In the genomic region with DNA sequence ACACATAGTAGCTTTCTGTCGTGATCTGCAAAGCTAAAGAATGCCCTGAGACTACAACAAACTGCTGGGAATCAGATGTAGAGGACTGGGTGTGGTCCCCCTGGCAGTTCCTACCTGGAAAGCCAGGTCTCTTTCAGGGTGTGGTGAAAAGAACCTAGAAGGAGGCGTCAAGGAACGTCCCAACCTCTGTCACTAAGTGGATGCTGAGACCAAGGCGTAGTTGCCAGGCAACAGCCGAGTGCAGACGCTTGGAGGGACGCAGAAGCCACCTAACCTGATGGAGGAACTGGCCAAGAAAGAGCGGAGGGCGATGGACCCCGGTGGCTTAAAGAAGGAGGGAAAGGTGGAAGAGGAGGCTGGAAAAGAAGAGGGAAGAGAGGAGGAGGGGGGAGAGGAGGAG, we compare ENCODE assay signal across 8 mouse cellular contexts. TPM values are rescaled to one million over a fixed set of nuclear protein-coding genes. Genes with fewer than 3 reads are reported as not detected.
DNase-seq lines count a peak whose midpoint lies in the region; ATAC-seq lines count a peak whose summit lies in the region.

A gene (plus strand): TSS at position 223 of the 400 bp plus-strand sequence.

- peak within 1 kb of the TSS; percentile 28 for H3K4me2 ChIP-seq in limb, embryonic 11.5 days (ENCODE audit: low read depth, severe bottlenecking)
- peak within 1 kb of the TSS; percentile 48 for H3K4me2 ChIP-seq in stomach, embryonic 16.5 days (ENCODE audit: low read depth, low read length)

- H3K4me3 ChIP-seq in limb, embryonic 11.5 days (ENCODE audit: low read depth, low read length), result 0 out of 2 replicates have a peak within 1 kb of the TSS, but pooled peaks have one; percentile 2
- H3K4me3 ChIP-seq in stomach, embryonic 16.5 days (replicated peaks; ENCODE audit: low read length), result peak within 1 kb of the TSS; percentile 17; the same call in 1 of the 2 replicates

- no peak within 1 kb of the TSS for H3K27ac ChIP-seq in limb, embryonic 11.5 days (replicated peaks; ENCODE audit: low read depth, low read length)
- no peak within 1 kb of the TSS for H3K27ac ChIP-seq in stomach, embryonic 16.5 days (ENCODE audit: low read length)

- DNase-seq in frontal cortex, postnatal 14 days (ENCODE audit: low spot score in 2 of 2), result no peak
- peak; percentile 43 for DNase-seq in retina, embryonic 14.5 days (ENCODE audit: low spot score)
- no peak for DNase-seq in retina, postnatal 1 day
- no peak for DNase-seq in limb, embryonic 11.5 days (ENCODE audit: low spot score)
- no peak for DNase-seq in cerebellum, postnatal 25 days
- DNase-seq in adrenal gland, adult 18-20 months (ENCODE audit: low spot score in 2 of 2), result no peak

- no peak within 1 kb of the TSS; the same call in 1 of the 2 replicates for H3K9ac ChIP-seq in limb, embryonic 11.5 days (ENCODE audit: low read length)
- H3K9ac ChIP-seq in stomach, embryonic 16.5 days (ENCODE audit: low read length), result no peak within 1 kb of the TSS

- 15% methylated on average over 10 of the region's 10 CpGs for WGBS in limb, embryonic 11.5 days
- whole genome bisulfite sequencing in stomach, embryonic 16.5 days, result 11% methylated on average over 10 of the region's 10 CpGs

- no peaks in the 10 kb centered on the region for H3K9me3 ChIP-seq in limb, embryonic 11.5 days (ENCODE audit: control insufficient read depth, low read length)
- no peaks in the 10 kb centered on the region for H3K9me3 ChIP-seq in stomach, embryonic 16.5 days (replicated peaks; ENCODE audit: control insufficient read depth, low read length)

- peaks cover 4% of the 10 kb centered on the region for H3K36me3 ChIP-seq in limb, embryonic 11.5 days (ENCODE audit: control insufficient read depth, insufficient read depth, low read length)
- H3K36me3 ChIP-seq in stomach, embryonic 16.5 days (ENCODE audit: control insufficient read depth, insufficient read depth, low read length), result peaks cover 12% of the 10 kb centered on the region

- no peaks in the 10 kb centered on the region for H3K4me1 ChIP-seq in limb, embryonic 11.5 days (ENCODE audit: control insufficient read depth, insufficient read depth, low read length)
- H3K4me1 ChIP-seq in stomach, embryonic 16.5 days (ENCODE audit: control insufficient read depth, insufficient read depth, low read length), result peaks cover 3% of the 10 kb centered on the region; the same call in 1 of the 2 replicates

- ATAC-seq in frontal cortex, adult (ENCODE audit: low TSS enrichment), result peak; percentile 60
- ATAC-seq in limb, embryonic 11.5 days (ENCODE audit: insufficient number of reproducible peaks, low FRiP score, low TSS enrichment, low read depth), result no peak
- ATAC-seq in stomach, embryonic 16.5 days (ENCODE audit: insufficient read depth, low FRiP score), result no peak

- H3K27me3 ChIP-seq in limb, embryonic 11.5 days (ENCODE audit: control insufficient read depth, insufficient read depth, low read length), result no peaks in the 10 kb centered on the region
- no peaks in the 10 kb centered on the region for H3K27me3 ChIP-seq in stomach, embryonic 16.5 days (ENCODE audit: control insufficient read depth, insufficient read depth, low read length)

RNA-seq across cellular contexts. Expression of the gene that starts here (rescaled TPM):
- 0.64 and 1.1 TPM in 2 replicates for polyA plus RNA-seq in limb, embryonic 11.5 days (2014; fragmentation: Nextera tagmentation; extraction: Ambion mirVana)
- 0.20 and 0.63 TPM in 2 replicates for polyA plus RNA-seq in stomach, embryonic 16.5 days (2015; fragmentation: Nextera tagmentation; extraction: Ambion mirVana)
- under 1 TPM in 1 of 2 experiments, not detected in 1; 0.20 TPM for total RNA-seq in adrenal gland, adult 18-20 months (2021)
